Mouse (Mus musculus) lung, postnatal 0 days (tissue): ENCODE measurements around the gene C8a. TPM values are rescaled to one million over a fixed set of nuclear protein-coding genes. Genes with fewer than 3 reads are reported as not detected.

Experiments
- ATAC-seq: fragments of 200-750 bp; cut with Nextera tagmentation; 2 replicates; pipeline ENCODE4 v1.8.0; 2017; ENCODE audit warnings: moderate library complexity
- DNase-seq: peaks from one replicate; pipeline ENCODE4 v3.0.0-alpha.2; 2016; ENCODE audit warnings: low spot score
- H3K27ac ChIP-seq: fragments of 300-500 bp; sonication (generic); 2 replicates; pipeline ENCODE4 v1.5.1; 2014; ENCODE audit warnings: antibody characterized with exemption, mild to moderate bottlenecking, low read length, mixed read lengths
- H3K27me3 ChIP-seq: fragments of 300-500 bp; sonication (generic); replicated peaks from 2 replicates; pipeline ENCODE4 v1.6.1; 2014; ENCODE audit warnings: low read length, mixed read lengths; ENCODE audit not compliant: insufficient read depth
- H3K36me3 ChIP-seq: fragments of 300-500 bp; sonication (generic); 2 replicates; pipeline ENCODE4 v1.6.1; 2014; ENCODE audit warnings: low read length, mixed read lengths; ENCODE audit not compliant: insufficient read depth
- H3K4me1 ChIP-seq: fragments of 300-500 bp; sonication (generic); 2 replicates; pipeline ENCODE4 v1.6.1; 2014; ENCODE audit warnings: antibody characterized with exemption, low read depth, low read length, mixed read lengths; ENCODE audit not compliant: insufficient read depth
- H3K4me2 ChIP-seq: fragments of 300-500 bp; sonication (generic); replicated peaks from 2 replicates; pipeline ENCODE4 v1.6.1; 2014; ENCODE audit warnings: low read depth, mild to moderate bottlenecking, low read length, moderate library complexity, mixed read lengths
- H3K4me3 ChIP-seq: fragments of 300-500 bp; sonication (generic); 2 replicates; pipeline ENCODE4 v1.5.1; 2014; ENCODE audit warnings: low read depth, low read length
- H3K9ac ChIP-seq: fragments of 300-500 bp; sonication (generic); replicated peaks from 2 replicates; pipeline ENCODE4 v1.6.1; 2014; ENCODE audit warnings: low read depth, mild to moderate bottlenecking
- H3K9me3 ChIP-seq: fragments of 300-500 bp; sonication (generic); 2 replicates; pipeline ENCODE4 v1.6.1; 2016; ENCODE audit warnings: low read length, mixed read lengths
- CTCF ChIP-seq: IDR thresholded peaks from 2 replicates; pipeline ENCODE4 v1.5.1; 2016; ENCODE audit warnings: antibody characterized with exemption, mild to moderate bottlenecking
- EP300 ChIP-seq: IDR thresholded peaks from 2 replicates; pipeline ENCODE4 v1.6.1; 2016; ENCODE audit warnings: antibody characterized with exemption, mild to moderate bottlenecking, control low read depth
- WGBS: fragments of 180-500 bp; shearing (Covaris S2); extraction: QIAGEN DNeasy Blood & Tissue Kit; methylation state at CpG from one replicate; pipeline ENCODE4 v1.1.7; 2014; 5-methylcytosine and 5-hydroxymethylcytosine counted together
- polyA plus RNA-seq: library from polyadenylated mRNA; unstranded; fragments of >200 nt; fragmentation: Nextera tagmentation; extraction: Ambion mirVana; gene quantifications from 2 replicates; pipeline ENCODE4 v1.2.1, GENCODE M21; 2015

The C8a gene
- polyA plus RNA-seq, 1 experiment from 2014 or later, result not detected

- Histone ChIP-seq H3K4me3 (no peak overlapping the region), H3K9me3 (no peaks in the 10 kb centered on the region), H3K27ac (no peak overlapping the region), H3K27me3 (no peaks in the 10 kb centered on the region), H3K9ac (no peak overlapping the region), H3K4me1 (no peaks in the 10 kb centered on the region), H3K36me3 (no peaks in the 10 kb centered on the region), H3K4me2 (no peak overlapping the region)
- ATAC-seq (no peak), DNase-seq (no peak)
- TF ChIP-seq CTCF (no peak), EP300 (no peak)
- WGBS, result 65% methylated on average over 7 of the region's 7 CpGs
Measured at GRCm38 (mm10) chr4:104824381-104825077, 51.7 kb downstream of the C8a start.

- ATAC-seq (no peak), DNase-seq (no peak)
- Histone ChIP-seq H3K36me3 (no peaks in the 10 kb centered on the region), H3K9ac (no peak overlapping the region), H3K27me3 (no peaks in the 10 kb centered on the region), H3K4me1 (no peaks in the 10 kb centered on the region), H3K9me3 (no peaks in the 10 kb centered on the region), H3K4me3 (no peak overlapping the region), H3K4me2 (no peak overlapping the region), H3K27ac (no peak overlapping the region)
- no peak for TF ChIP-seq CTCF
- no peak for TF ChIP-seq EP300
- WGBS, result 72% methylated on average over 4 of the region's 4 CpGs
Measured at GRCm38 (mm10) chr4:104823597-104824101, 52.5 kb downstream of the C8a start.

- DNase-seq, result no peak
- no peak overlapping the region for H3K27ac ChIP-seq
- H3K36me3 ChIP-seq, result no peaks in the 10 kb centered on the region
- H3K9ac ChIP-seq, result no peak overlapping the region
- ATAC-seq, result no peak
- no peak overlapping the region for H3K4me3 ChIP-seq
- no peaks in the 10 kb centered on the region for H3K27me3 ChIP-seq
- 51% methylated on average over 4 of the region's 4 CpGs for WGBS
- H3K9me3 ChIP-seq, result no peaks in the 10 kb centered on the region
- H3K4me2 ChIP-seq, result no peak overlapping the region
- TF ChIP-seq EP300, result no peak
- TF ChIP-seq CTCF, result no peak
- H3K4me1 ChIP-seq, result no peaks in the 10 kb centered on the region
Measured at GRCm38 (mm10) chr4:104819891-104820290, 56.3 kb downstream of the C8a start.

GRCm38 (mm10) chr4:104818986-104819385 lies 57.2 kb downstream of the C8a start:
- H3K9ac ChIP-seq, result no peak overlapping the region
- no peak for DNase-seq

GRCm38 (mm10) chr4:104817509-104817908 lies 58.7 kb downstream of the C8a start:
- Histone ChIP-seq H3K9me3 (no peaks in the 10 kb centered on the region), H3K27ac (no peak overlapping the region), H3K4me1 (no peaks in the 10 kb centered on the region), H3K4me2 (no peak overlapping the region), H3K36me3 (no peaks in the 10 kb centered on the region), H3K9ac (no peak overlapping the region), H3K27me3 (no peaks in the 10 kb centered on the region), H3K4me3 (no peak overlapping the region)
- TF ChIP-seq CTCF (no peak), EP300 (no peak)
- DNase-seq (no peak), ATAC-seq (no peak)
- 54% methylated on average over 2 of the region's 2 CpGs for WGBS

More at GRCm38 (mm10) chr4:104818986-104819385, 57.2 kb downstream of the C8a start:
- Histone ChIP-seq H3K4me1 (no peaks in the 10 kb centered on the region), H3K4me2 (no peak overlapping the region), H3K36me3 (no peaks in the 10 kb centered on the region), H3K9me3 (no peaks in the 10 kb centered on the region), H3K27me3 (no peaks in the 10 kb centered on the region), H3K4me3 (no peak overlapping the region), H3K27ac (no peak overlapping the region)
- TF ChIP-seq EP300 (no peak), CTCF (no peak)
- ATAC-seq, result no peak
- 70% methylated on average over 4 of the region's 4 CpGs for WGBS

- H3K4me1 ChIP-seq, result no peaks in the 10 kb centered on the region
- DNase-seq, result no peak
Measured at GRCm38 (mm10) chr4:104816519-104817232, 59.5 kb downstream of the C8a start.

More at GRCm38 (mm10) chr4:104816519-104817232, 59.5 kb downstream of the C8a start:
- Histone ChIP-seq H3K36me3 (no peaks in the 10 kb centered on the region), H3K27me3 (no peaks in the 10 kb centered on the region), H3K27ac (no peak overlapping the region), H3K4me2 (no peak overlapping the region), H3K4me3 (no peak overlapping the region), H3K9ac (no peak overlapping the region), H3K9me3 (no peaks in the 10 kb centered on the region)
- TF ChIP-seq EP300, result no peak
- no peak for TF ChIP-seq CTCF
- no peak for ATAC-seq
- 72% methylated on average over 4 of the region's 4 CpGs for WGBS
